Mouse (Mus musculus) cerebellum, adult 2 months (tissue): ENCODE results near the gene Cav2.

Experiments
- CTCF ChIP-seq: fragments of 200-500 bp; IDR thresholded peaks from 2 replicates; pipeline ENCODE4 v1.5.1; 2011; ENCODE audit warnings: low read depth, mild to moderate bottlenecking, control low read depth, low read length, moderate library complexity, borderline replicate concordance; ENCODE audit not compliant: insufficient read depth
- POLR2A ChIP-seq: fragments of 200-500 bp; IDR thresholded peaks from 2 replicates; pipeline ENCODE4 v1.6.1; 2011; ENCODE audit warnings: low read length, control low read depth, borderline replicate concordance; ENCODE audit not compliant: insufficient read depth

DNA sequence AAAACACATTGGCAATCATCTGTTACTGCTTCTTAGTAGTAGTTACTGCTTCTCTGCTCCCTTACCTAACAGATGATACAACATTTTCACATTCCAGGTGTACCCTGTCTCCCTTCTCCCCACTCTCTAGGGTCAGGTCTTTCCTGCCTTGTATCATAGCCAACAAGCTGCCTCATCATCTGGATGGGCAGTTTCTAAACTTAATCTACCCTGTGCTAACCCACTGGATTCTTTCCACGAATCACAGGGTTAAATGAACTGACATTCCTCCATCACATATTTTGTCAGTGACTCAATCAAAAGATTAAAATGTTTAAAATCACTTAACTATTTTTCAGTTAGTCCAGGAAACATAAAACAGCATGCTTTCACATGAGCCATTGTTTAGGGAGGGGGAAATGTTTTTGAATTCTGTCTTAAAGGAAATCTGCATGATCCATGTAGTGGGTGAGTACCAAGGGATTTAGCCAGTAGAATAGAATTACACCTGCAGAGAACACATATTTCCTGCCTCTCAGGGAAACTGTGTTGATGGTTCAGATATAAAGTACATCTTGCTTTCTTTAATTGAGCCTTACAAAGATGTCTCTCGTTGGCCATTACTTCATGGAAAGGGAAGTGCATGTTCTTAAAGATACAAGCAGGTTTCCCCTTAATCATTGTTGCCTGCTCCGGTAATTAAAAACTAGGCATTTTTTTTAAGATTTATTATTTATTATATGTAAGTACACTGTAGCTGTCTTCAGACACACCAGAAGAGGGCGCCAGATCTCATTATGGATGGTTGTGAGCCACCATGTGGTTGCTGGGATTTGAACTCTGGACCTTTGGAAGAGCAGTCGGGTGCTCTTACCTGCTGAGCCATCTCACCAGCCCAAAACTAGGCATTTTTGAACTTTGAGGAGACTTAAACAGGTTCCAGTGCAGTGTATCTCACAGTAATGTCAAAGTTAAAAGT is 34.0 kb downstream of the Cav2 start:
- TF ChIP-seq CTCF (no peak), POLR2A (no peak)
